Mouse (Mus musculus): ENCODE measurements around the gene Trim75. TPM values are rescaled to one million over a fixed set of nuclear protein-coding genes. Genes with fewer than 3 reads are reported as not detected.

Gene Trim75
- polyA plus RNA-seq, 1 experiment from 2014 or later = not detected

- Histone ChIP-seq H3K36me3 (no peaks in the 10 kb centered on the region), H3K9me3 (replicated peaks) (no peaks in the 10 kb centered on the region), H3K27ac (replicated peaks) (no peak overlapping the region), H3K27me3 (ENCODE audit: low read depth, poor library complexity, severe bottlenecking) (no peaks in the 10 kb centered on the region), H3K4me1 (no peaks in the 10 kb centered on the region), H3K4me3 (no peak overlapping the region)
- DNase-seq (ENCODE audit: low spot score) = no peak
- 83% methylated on average over 3 of the region's 3 CpGs for WGBS
Observed at GRCm38 (mm10) chr8:64934997-64935396, 52.6 kb downstream of the Trim75 start.

Other genes starting within 250 kb of the Trim75 start
- 9.3 and 11.3 TPM in 2 replicates for gene Klhl2, start 137.8 kb downstream of the Trim75 start, polyA plus RNA-seq (2016; fragmentation: Nextera tagmentation; extraction: Ambion mirVana)
- gene Tmem192, start 40.6 kb downstream of the Trim75 start, polyA plus RNA-seq (2016; fragmentation: Nextera tagmentation; extraction: Ambion mirVana) = 18.0 and 19.7 TPM in 2 replicates
- gene Trim61, start 30.7 kb upstream of the Trim75 start, polyA plus RNA-seq (2016; fragmentation: Nextera tagmentation; extraction: Ambion mirVana) = 0.07 TPM in 1 of 2 replicates, not detected in the other
- gene Trim60, start 30.8 kb upstream of the Trim75 start, polyA plus RNA-seq (2016; fragmentation: Nextera tagmentation; extraction: Ambion mirVana) = not detected in 2 replicates
- gene Apela, start 49.5 kb upstream of the Trim75 start, polyA plus RNA-seq (2016; fragmentation: Nextera tagmentation; extraction: Ambion mirVana) = 1.5 and 1.6 TPM in 2 replicates
- gene Gm10663, start 87.2 kb upstream of the Trim75 start, polyA plus RNA-seq (2016; fragmentation: Nextera tagmentation; extraction: Ambion mirVana) = not detected in 2 replicates
- gene BC030870, start 141.7 kb upstream of the Trim75 start, polyA plus RNA-seq (2016; fragmentation: Nextera tagmentation; extraction: Ambion mirVana) = not detected in 2 replicates

All from midbrain, embryonic 10.5 days (tissue).